Mouse (Mus musculus) CH12.LX (cell line): ENCODE data around the gene Lipn. TPM values are rescaled to one million over a fixed set of nuclear protein-coding genes. Genes with fewer than 3 reads are reported as not detected.

Experiments
- DNase-seq: peaks from one replicate; pipeline ENCODE4 v3.0.0-alpha.2; 2013; ENCODE audit errors: extremely low read depth
- H3K27ac ChIP-seq: 2 replicates; pipeline ENCODE4 v1.5.1; 2012; ENCODE audit warnings: low read depth, mild to moderate bottlenecking, control low read depth, moderate library complexity; ENCODE audit not compliant: insufficient read depth
- H3K27me3 ChIP-seq: replicated peaks from 2 replicates; pipeline ENCODE3; 2012; ENCODE audit warnings: inconsistent platforms
- H3K36me3 ChIP-seq, 2 experiments: replicated peaks in 1 of 2; 2 replicates each; pipeline versions ENCODE3 to v1.6.1; 2012; ENCODE audit warnings: inconsistent platforms in 1 of 2, low read length in 1 of 2, mild to moderate bottlenecking in 1 of 2, mixed read lengths in 1 of 2, moderate library complexity in 1 of 2; ENCODE audit not compliant: control insufficient read depth in 1 of 2, insufficient read depth in 1 of 2
- H3K4me1 ChIP-seq, 2 experiments: 2 replicates each; pipeline ENCODE4 v1.6.1; 2012; ENCODE audit warnings: inconsistent platforms in 1 of 2, moderate library complexity in 1 of 2; ENCODE audit not compliant: insufficient read depth in 2 of 2, control insufficient read depth in 1 of 2
- H3K4me2 ChIP-seq: 2 replicates; pipeline ENCODE4 v1.6.1; 2012; ENCODE audit warnings: low read depth, mild to moderate bottlenecking, control low read depth; ENCODE audit not compliant: poor library complexity, insufficient read depth, severe bottlenecking
- H3K4me3 ChIP-seq, 3 experiments: fragments of 150-350 bp in 1 of 3; sonication (generic) in 1 of 3; replicated peaks in 1 of 3; 2 replicates each; pipeline versions ENCODE3 to v1.5.1; 2011 to 2012; ENCODE audit warnings: low read depth in 2 of 3, low read length in 2 of 3, mild to moderate bottlenecking in 2 of 3, moderate library complexity in 2 of 3, control low read depth in 1 of 3, improper control_type of control experiment in 1 of 3, inconsistent platforms in 1 of 3, mixed read lengths in 1 of 3; ENCODE audit not compliant: poor library complexity in 1 of 3
- H3K79me2 ChIP-seq: replicated peaks from 2 replicates; pipeline ENCODE4 v1.6.1; 2012; ENCODE audit warnings: mild to moderate bottlenecking, moderate library complexity; ENCODE audit not compliant: control insufficient read depth, poor library complexity, insufficient read depth, severe bottlenecking; ENCODE audit errors: extremely low read depth
- H3K9ac ChIP-seq: 2 replicates; pipeline ENCODE4 v1.6.1; 2012; ENCODE audit warnings: low read depth, mild to moderate bottlenecking, control low read depth, moderate library complexity; ENCODE audit not compliant: insufficient read depth
- H3K9me3 ChIP-seq: replicated peaks from 2 replicates; pipeline ENCODE3; 2012; ENCODE audit warnings: low read length, inconsistent platforms, mixed read lengths
- BHLHE40 ChIP-seq: IDR thresholded peaks from 2 replicates; pipeline ENCODE4 v1.6.1; 2011; ENCODE audit warnings: mild to moderate bottlenecking, low read depth, low read length, improper control_type of control experiment
- CHD1 ChIP-seq: IDR thresholded peaks from 2 replicates; pipeline ENCODE4 v1.6.1; 2012; ENCODE audit warnings: low read depth, low read length, improper control_type of control experiment, inconsistent platforms
- CTCF ChIP-seq, 2 experiments: IDR thresholded peaks in 1 of 2; conservative IDR thresholded peaks in 1 of 2; 2 replicates each; pipeline ENCODE4 v1.5.1; 2011 to 2012; ENCODE audit warnings: low read depth in 2 of 2, low read length in 2 of 2, improper control_type of control experiment in 1 of 2, inconsistent platforms in 1 of 2, mild to moderate bottlenecking in 1 of 2, moderate library complexity in 1 of 2
- E2F4 ChIP-seq: IDR thresholded peaks from 2 replicates; pipeline ENCODE4 v1.6.1; 2011; ENCODE audit warnings: low read depth, low read length, improper control_type of control experiment; ENCODE audit not compliant: insufficient replicate concordance
- GABPA ChIP-seq: IDR thresholded peaks from 2 replicates; pipeline ENCODE4 v1.6.1; 2012; ENCODE audit warnings: low read depth, low read length, improper control_type of control experiment, inconsistent platforms; ENCODE audit not compliant: insufficient replicate concordance
- IRF4 ChIP-seq: IDR thresholded peaks from 2 replicates; pipeline ENCODE4 v1.6.1; 2014; ENCODE audit warnings: low read depth, mild to moderate bottlenecking, inconsistent platforms, low read length, improper control_type of control experiment
- JUND ChIP-seq: conservative IDR thresholded peaks from 2 replicates; pipeline ENCODE4 v1.6.1; 2011; ENCODE audit warnings: low read depth, low read length, improper control_type of control experiment
- KAT2A ChIP-seq: IDR thresholded peaks from 2 replicates; pipeline ENCODE4 v1.6.1; 2012; ENCODE audit warnings: low read length, improper control_type of control experiment, inconsistent platforms; ENCODE audit not compliant: insufficient replicate concordance
- MAZ ChIP-seq: IDR thresholded peaks from 2 replicates; pipeline ENCODE4 v1.6.1; 2012; ENCODE audit warnings: low read depth, mild to moderate bottlenecking, inconsistent platforms, low read length, improper control_type of control experiment, moderate library complexity
- MXI1 ChIP-seq: IDR thresholded peaks from 2 replicates; pipeline ENCODE4 v1.6.1; 2011; ENCODE audit warnings: mild to moderate bottlenecking, low read depth, low read length, improper control_type of control experiment
- MYC ChIP-seq: IDR thresholded peaks from 2 replicates; pipeline ENCODE4 v1.6.1; 2011; ENCODE audit warnings: low read depth, mild to moderate bottlenecking, improper control_type of control experiment, low read length
- NELFE ChIP-seq: IDR thresholded peaks from 2 replicates; pipeline ENCODE4 v1.6.1; 2011; ENCODE audit warnings: low read depth, low read length, improper control_type of control experiment
- PAX5 ChIP-seq: IDR thresholded peaks from 2 replicates; pipeline ENCODE4 v1.6.1; 2012; ENCODE audit warnings: low read length, inconsistent platforms, mixed read lengths
- POLR2A ChIP-seq: IDR thresholded peaks from 2 replicates; pipeline ENCODE4 v1.6.1; 2011; ENCODE audit warnings: low read depth, mild to moderate bottlenecking, improper control_type of control experiment, low read length
- RAD21 ChIP-seq: IDR thresholded peaks from 2 replicates; pipeline ENCODE4 v1.6.1; 2011; ENCODE audit warnings: low read depth, mild to moderate bottlenecking, low read length, improper control_type of control experiment, moderate library complexity
- SIN3A ChIP-seq: IDR thresholded peaks from 2 replicates; pipeline ENCODE4 v1.6.1; 2012; ENCODE audit warnings: low read length, improper control_type of control experiment, inconsistent platforms
- SMC3 ChIP-seq: IDR thresholded peaks from 2 replicates; pipeline ENCODE4 v1.6.1; 2011; ENCODE audit warnings: low read depth, low read length, improper control_type of control experiment
- TBP ChIP-seq: conservative IDR thresholded peaks from 2 replicates; pipeline ENCODE4 v1.6.1; 2011; ENCODE audit warnings: low read depth, low read length, improper control_type of control experiment
- TCF12 ChIP-seq: IDR thresholded peaks from 2 replicates; pipeline ENCODE4 v1.6.1; 2014; ENCODE audit warnings: low read depth, mild to moderate bottlenecking, inconsistent platforms, low read length, improper control_type of control experiment
- UBTF ChIP-seq: IDR thresholded peaks from 2 replicates; pipeline ENCODE4 v1.6.1; 2012; ENCODE audit warnings: low read depth, mild to moderate bottlenecking, inconsistent platforms, low read length, improper control_type of control experiment, moderate library complexity
- ZMIZ1 ChIP-seq: IDR thresholded peaks from 2 replicates; pipeline ENCODE4 v1.6.1; 2012; ENCODE audit warnings: low read depth, mild to moderate bottlenecking, inconsistent platforms, low read length, improper control_type of control experiment
- ZNF384 ChIP-seq: IDR thresholded peaks from 2 replicates; pipeline ENCODE4 v1.6.1; 2012; ENCODE audit warnings: low read depth, low read length, improper control_type of control experiment, inconsistent platforms
- dilution Hi-C: fragments of 300-500 bp; cut with MboI; formaldehyde crosslinking; loops from 2 replicates; pipeline ENCODE4 v1.14.3; 2020; ENCODE audit warnings: low sequenced_read_pairs; ENCODE audit not compliant: extremely low pct_unique_long_range_greater_than_20kb, extremely low pct_ligation_motif_present
- in situ Hi-C: fragments of 300-500 bp; cut with MboI; formaldehyde crosslinking; loops from 3 replicates; pipeline ENCODE4 v1.14.3; 2019; ENCODE audit warnings: low sequenced_read_pairs, low pct_ligation_motif_present, low pct_unique_long_range_greater_than_20kb, mixed read lengths
- polyA plus RNA-seq: library from polyadenylated mRNA; unstranded; fragments of >175 nt; gene quantifications from 2 replicates; pipeline ENCODE4 v1.2.1, GENCODE M21; 2012; ENCODE audit warnings: low read depth; ENCODE audit not compliant: insufficient read length
- total RNA-seq, 2 experiments: library from RNA; depleted of rRNA; stranded (reverse); fragments of 300-350 nt in 1 of 2; fragments of >200 nt in 1 of 2; gene quantifications; 2 replicates each; pipeline ENCODE4 v1.2.3; 2012 to 2014

Gene Lipn
- total RNA-seq (2012; rRNA removed) (not detected in 2 replicates), total RNA-seq (2014; rRNA removed) (not detected in 2 replicates), polyA plus RNA-seq (not detected in 2 replicates)

GRCm38 (mm10) chr19:34066779-34067472, at the start of gene Lipn:
Lipn (plus strand) TSS chr19:34067358.
- H3K4me3 ChIP-seq, result no peak within 1 kb of the TSS
- H3K79me2 ChIP-seq, result no peaks in the 10 kb centered on the region
- no peak for DNase-seq
- no peak within 1 kb of the TSS for H3K27ac ChIP-seq
- no peak within 1 kb of the TSS for H3K4me2 ChIP-seq
- H3K9me3 ChIP-seq, result no peaks in the 10 kb centered on the region
- H3K9ac ChIP-seq, result no peak within 1 kb of the TSS
- dilution Hi-C loops, result no loop called here
- H3K36me3 ChIP-seq, result no peaks in the 10 kb centered on the region
- no peaks in the 10 kb centered on the region for H3K4me1 ChIP-seq
- TF ChIP-seq POLR2A (no peak), RAD21 (no peak), PAX5 (no peak), BHLHE40 (peak; percentile 6; the same call in 1 of the 2 replicates), NELFE (no peak), CHD1 (no peak), SMC3 (no peak)
- TF ChIP-seq, all 38 proteins: peak for 1
- no peaks in the 10 kb centered on the region for H3K27me3 ChIP-seq
- in situ Hi-C loops, result no loop called here

GRCm38 (mm10) chr19:34021440-34022172, 45.6 kb upstream of the Lipn start:
- H3K9ac ChIP-seq, result no peak overlapping the region
- no peak for TF ChIP-seq POLR2A
- TF ChIP-seq IRF4, result no peak
- H3K27me3 ChIP-seq, result no peaks in the 10 kb centered on the region
- no peak overlapping the region for H3K4me3 ChIP-seq
- H3K9me3 ChIP-seq, result no peaks in the 10 kb centered on the region
- in situ Hi-C loops (no loop called here), dilution Hi-C loops (no loop called here)
- no peaks in the 10 kb centered on the region for H3K79me2 ChIP-seq
- DNase-seq, result no peak
- no peak overlapping the region for H3K27ac ChIP-seq
- H3K4me1 ChIP-seq, result no peaks in the 10 kb centered on the region
- H3K36me3 ChIP-seq, result no peaks in the 10 kb centered on the region
- no peak overlapping the region for H3K4me2 ChIP-seq

GRCm38 (mm10) chr19:34022759-34023158, 44.4 kb upstream of the Lipn start:
- no peaks in the 10 kb centered on the region for H3K36me3 ChIP-seq
- in situ Hi-C loops (no loop called here), dilution Hi-C loops (no loop called here)
- H3K9ac ChIP-seq, result no peak overlapping the region
- DNase-seq, result peak; percentile 28
- no peaks in the 10 kb centered on the region for H3K4me1 ChIP-seq
- TF ChIP-seq MAZ (no peak), UBTF (no peak), JUND (no peak), MXI1 (no peak), IRF4 (no peak), CHD1 (no peak), SIN3A (no peak), CTCF (conservative IDR thresholded peaks at IDR 0.05 in 1 of 2, IDR thresholded peaks at IDR 0.05 in 1 of 2; ENCODE audit: low read depth in 2 of 2, low read length in 2 of 2) (peak; percentile 37 to 64; a peak in 3 of 4 replicates), KAT2A (no peak), ZNF384 (no peak), GABPA (no peak), E2F4 (no peak), MYC (no peak), RAD21 (peak; percentile 42), TBP (no peak), ZMIZ1 (no peak), SMC3 (peak; percentile 37), TCF12 (no peak), BHLHE40 (no peak)
- H3K79me2 ChIP-seq, result no peaks in the 10 kb centered on the region
- H3K4me2 ChIP-seq, result no peak overlapping the region
- no peak overlapping the region for H3K27ac ChIP-seq
- no peak overlapping the region for H3K4me3 ChIP-seq
- no peaks in the 10 kb centered on the region for H3K27me3 ChIP-seq
- H3K9me3 ChIP-seq, result no peaks in the 10 kb centered on the region
